In the genomic region with DNA sequence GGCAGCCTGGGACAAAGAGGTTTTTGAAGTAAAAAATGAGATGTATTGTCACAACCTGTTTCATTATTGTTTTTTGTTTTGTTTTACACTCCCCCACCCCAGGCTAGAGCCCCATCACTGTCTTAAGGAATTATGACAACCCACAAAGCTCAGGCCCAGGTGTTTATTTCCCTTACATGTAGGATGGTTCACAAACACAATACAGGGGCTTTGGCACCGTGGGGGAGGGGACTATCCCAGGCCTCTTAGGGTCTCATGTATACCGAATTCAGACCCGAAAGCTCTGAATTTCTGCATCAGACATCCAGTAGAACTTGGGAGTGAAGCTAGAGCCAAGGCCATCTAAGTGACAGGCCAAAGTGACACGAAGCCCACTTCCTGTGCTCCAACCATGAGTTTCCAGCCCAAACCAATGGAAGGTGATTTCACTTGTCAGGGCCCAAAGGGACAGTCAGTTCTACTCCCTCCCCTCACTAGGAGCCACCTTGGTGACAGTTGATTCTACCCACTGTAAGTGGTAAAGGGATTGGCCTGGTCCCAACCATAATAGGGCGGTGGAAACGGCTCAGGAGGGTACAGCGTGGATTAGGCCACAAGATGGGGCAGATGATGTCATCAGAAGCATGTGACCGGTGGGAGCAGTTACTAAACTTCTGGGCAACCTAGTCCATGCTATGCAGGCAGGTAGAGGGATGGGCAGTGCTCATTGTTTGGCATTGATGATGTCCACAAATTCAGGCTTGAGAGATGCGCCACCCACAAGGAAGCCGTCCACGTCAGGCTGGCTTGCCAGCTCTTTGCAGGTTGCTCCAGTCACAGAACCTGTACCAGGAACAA, we compare ENCODE assay signal across 8 mouse cellular contexts. TPM values are rescaled to one million over a fixed set of nuclear protein-coding genes. Genes with fewer than 3 reads are reported as not detected.
DNase-seq lines count a peak whose midpoint lies in the region; ATAC-seq and TF ChIP-seq lines count a peak whose summit lies in the region.
"Not testable (repeated sequence)": the region's sequence is repeated elsewhere in the genome, so short reads cannot be mapped to it uniquely, and the experiment has no call there.
"Had no signal": no experiment of that assay in that cellular context is flagged by ENCODE, and none has a peak within 500 bp of the region (broad histone marks: within the 10 kb centered on the region; RNA-seq: fewer than 3 reads in every experiment).

No protein-coding gene starts in this region.

- H3K27me3 ChIP-seq in embryonic facial prominence, embryonic 14.5 days (replicated peaks; ENCODE audit: control insufficient read depth, insufficient read depth, low read length); heart, embryonic 11.5 days (ENCODE audit: control insufficient read depth, insufficient read depth, low read length); intestine, postnatal 0 days (replicated peaks; ENCODE audit: control insufficient read depth, insufficient read depth, low read length); limb, embryonic 14.5 days (ENCODE audit: control insufficient read depth, insufficient read depth, low read length); lung, embryonic 14.5 days (ENCODE audit: insufficient read depth, low read length): not testable (repeated sequence)

- not testable (repeated sequence) for H3K9me3 ChIP-seq in embryonic facial prominence, embryonic 14.5 days (ENCODE audit: control insufficient read depth, low read length); heart, embryonic 11.5 days (replicated peaks; ENCODE audit: control insufficient read depth, low read length); intestine, postnatal 0 days (ENCODE audit: control insufficient read depth); limb, embryonic 14.5 days (ENCODE audit: control insufficient read depth, low read length); lung, embryonic 14.5 days (ENCODE audit: low read depth, low read length)

- not testable (repeated sequence) for TF ChIP-seq CTCF in intestine, postnatal 0 days (IDR thresholded peaks at IDR 0.05; ENCODE audit: low read depth); lung, embryonic 14.5 days (IDR thresholded peaks at IDR 0.05; ENCODE audit: low read depth)

- 77% methylated on average over 11 of the region's 11 CpGs for WGBS in embryonic facial prominence, embryonic 14.5 days
- 85% methylated on average over 11 of the region's 11 CpGs for whole genome bisulfite sequencing in heart, embryonic 11.5 days (ENCODE audit: insufficient replicate concordance)
- WGBS in intestine, postnatal 0 days, result 77% methylated on average over 11 of the region's 11 CpGs
- 84% methylated on average over 8 of the region's 11 CpGs for WGBS in limb, embryonic 14.5 days
- 77% methylated on average over 11 of the region's 11 CpGs for WGBS in lung, embryonic 14.5 days

- peak; percentile 21 to 57 for DNase-seq in adrenal gland, adult (ENCODE audit: inconsistent age in 2 of 2, low spot score in 1 of 2)
- not testable (repeated sequence) for DNase-seq in embryonic facial prominence, embryonic 14.5 days (ENCODE audit: low spot score); limb, embryonic 14.5 days (ENCODE audit: low spot score); lung, embryonic 14.5 days
- peak; percentile 12 to 66 for DNase-seq in spleen, postnatal 4 days (ENCODE audit: low spot score in 2 of 2)

- H3K9ac ChIP-seq in embryonic facial prominence, embryonic 14.5 days (ENCODE audit: low read depth, low read length); intestine, postnatal 0 days (ENCODE audit: low read depth, low read length); limb, embryonic 14.5 days (ENCODE audit: low read depth, low read length, severe bottlenecking); lung, embryonic 14.5 days: not testable (repeated sequence)
- peak overlapping the region; percentile 84; the same call in 1 of the 2 replicates for H3K9ac ChIP-seq in heart, embryonic 11.5 days (ENCODE audit: low read depth, low read length)

- H3K4me1 ChIP-seq in embryonic facial prominence, embryonic 14.5 days (ENCODE audit: control insufficient read depth, insufficient read depth, low read length), result peaks cover 25% of the 10 kb centered on the region
- peaks cover 42% of the 10 kb centered on the region for H3K4me1 ChIP-seq in heart, embryonic 11.5 days (ENCODE audit: control insufficient read depth, insufficient read depth, low read length)
- peaks cover 17% of the 10 kb centered on the region for H3K4me1 ChIP-seq in intestine, postnatal 0 days (replicated peaks; ENCODE audit: control insufficient read depth, insufficient read depth, low read length)
- H3K4me1 ChIP-seq in limb, embryonic 14.5 days (ENCODE audit: control insufficient read depth, insufficient read depth, low read length), result peaks cover 35% of the 10 kb centered on the region
- peaks cover 21% of the 10 kb centered on the region for H3K4me1 ChIP-seq in lung, embryonic 14.5 days (ENCODE audit: insufficient read depth)

- H3K36me3 ChIP-seq in embryonic facial prominence, embryonic 14.5 days (ENCODE audit: control insufficient read depth, insufficient read depth, low read length), result peaks cover 24% of the 10 kb centered on the region
- peaks cover 18% of the 10 kb centered on the region for H3K36me3 ChIP-seq in heart, embryonic 11.5 days (ENCODE audit: control insufficient read depth, insufficient read depth, low read length)
- peaks cover 32% of the 10 kb centered on the region; the same call in 1 of the 2 replicates for H3K36me3 ChIP-seq in intestine, postnatal 0 days (ENCODE audit: control insufficient read depth, insufficient read depth)
- H3K36me3 ChIP-seq in limb, embryonic 14.5 days (ENCODE audit: control insufficient read depth, insufficient read depth, low read length), result peaks cover 36% of the 10 kb centered on the region
- H3K36me3 ChIP-seq in lung, embryonic 14.5 days (ENCODE audit: insufficient read depth), result peaks cover 35% of the 10 kb centered on the region

- TF ChIP-seq POLR2A in limb, embryonic 14.5 days (IDR thresholded peaks at IDR 0.05; ENCODE audit: borderline replicate concordance, extremely low read depth, insufficient read depth, insufficient read length), result not testable (repeated sequence)

- ATAC-seq in embryonic facial prominence, embryonic 14.5 days (ENCODE audit: low read depth); heart, embryonic 11.5 days (replicated peaks; ENCODE audit: insufficient number of reproducible peaks, low FRiP score, low TSS enrichment); intestine, postnatal 0 days; limb, embryonic 14.5 days (ENCODE audit: low FRiP score, low read depth); lung, embryonic 14.5 days (ENCODE audit: insufficient read depth): not testable (repeated sequence)

- H3K4me2 ChIP-seq in embryonic facial prominence, embryonic 14.5 days (ENCODE audit: low read depth, low read length), result peak overlapping the region; percentile 86
- H3K4me2 ChIP-seq in heart, embryonic 11.5 days, result peak overlapping the region; percentile 92
- peak overlapping the region; percentile 95 for H3K4me2 ChIP-seq in intestine, postnatal 0 days (replicated peaks; ENCODE audit: low read depth)
- not testable (repeated sequence) for H3K4me2 ChIP-seq in limb, embryonic 14.5 days (replicated peaks; ENCODE audit: low read depth, low read length, severe bottlenecking); lung, embryonic 14.5 days

- H3K27ac ChIP-seq in embryonic facial prominence, embryonic 14.5 days (replicated peaks; ENCODE audit: low read depth, low read length); heart, embryonic 11.5 days (ENCODE audit: low read depth, low read length); intestine, postnatal 0 days (ENCODE audit: low read depth, low read length); lung, embryonic 14.5 days (ENCODE audit: low read depth): not testable (repeated sequence)
- 0 out of 2 replicates have a peak overlapping the region, but pooled peaks have one; percentile 29 for H3K27ac ChIP-seq in limb, embryonic 14.5 days (replicated peaks; ENCODE audit: low read depth, low read length)

- not testable (repeated sequence) for H3K4me3 ChIP-seq in embryonic facial prominence, embryonic 14.5 days (ENCODE audit: low read depth, low read length); heart, embryonic 11.5 days (ENCODE audit: low read depth, low read length); limb, embryonic 14.5 days (replicated peaks; ENCODE audit: low read length)
- 0 out of 2 replicates have a peak overlapping the region, but pooled peaks have one; percentile 64 for H3K4me3 ChIP-seq in intestine, postnatal 0 days (ENCODE audit: low read depth, low read length)
- H3K4me3 ChIP-seq in lung, embryonic 14.5 days (ENCODE audit: low read depth, low read length), result 0 out of 2 replicates have a peak overlapping the region, but pooled peaks have one; percentile 1

RNA-seq across cellular contexts. Expression of a gene that starts 2.3 kb away (rescaled TPM):
- 9.1 and 10.0 TPM in 2 replicates for polyA plus RNA-seq in embryonic facial prominence, embryonic 14.5 days (2014; fragmentation: Nextera tagmentation; extraction: Ambion mirVana)
- polyA plus RNA-seq in heart, embryonic 11.5 days (2014; fragmentation: Nextera tagmentation; extraction: Ambion mirVana), result 4.5 and 6.6 TPM in 2 replicates
- 57.7 and 69.5 TPM in 2 replicates for polyA plus RNA-seq in intestine, postnatal 0 days (2015; fragmentation: Nextera tagmentation; extraction: Ambion mirVana)
- 9.8 and 11.1 TPM in 2 replicates for polyA plus RNA-seq in limb, embryonic 14.5 days (2012; rRNA removed)
- polyA plus RNA-seq in limb, embryonic 14.5 days (2014; fragmentation: Nextera tagmentation; extraction: Ambion mirVana), result 8.9 and 10.8 TPM in 2 replicates
- polyA plus RNA-seq in lung, embryonic 14.5 days (2014; fragmentation: Nextera tagmentation; extraction: Ambion mirVana), result 6.8 and 6.9 TPM in 2 replicates

RNA-seq across cellular contexts. Expression of a gene that starts 3.3 kb away (rescaled TPM):
- 861 and 874 TPM in 2 replicates for polyA plus RNA-seq in embryonic facial prominence, embryonic 14.5 days (2014; fragmentation: Nextera tagmentation; extraction: Ambion mirVana)
- 1,419 and 1,543 TPM in 2 replicates for polyA plus RNA-seq in heart, embryonic 11.5 days (2014; fragmentation: Nextera tagmentation; extraction: Ambion mirVana)
- 489 and 537 TPM in 2 replicates for polyA plus RNA-seq in intestine, postnatal 0 days (2015; fragmentation: Nextera tagmentation; extraction: Ambion mirVana)
- polyA plus RNA-seq in limb, embryonic 14.5 days (2012; rRNA removed), result 636 and 744 TPM in 2 replicates
- 808 and 825 TPM in 2 replicates for polyA plus RNA-seq in limb, embryonic 14.5 days (2014; fragmentation: Nextera tagmentation; extraction: Ambion mirVana)
- polyA plus RNA-seq in lung, embryonic 14.5 days (2014; fragmentation: Nextera tagmentation; extraction: Ambion mirVana), result 701 and 718 TPM in 2 replicates

RNA-seq across cellular contexts. Expression of a gene that starts 18.5 kb away (rescaled TPM):
- 110 and 131 TPM in 2 replicates for polyA plus RNA-seq in embryonic facial prominence, embryonic 14.5 days (2014; fragmentation: Nextera tagmentation; extraction: Ambion mirVana)
- 87.3 and 98.3 TPM in 2 replicates for polyA plus RNA-seq in heart, embryonic 11.5 days (2014; fragmentation: Nextera tagmentation; extraction: Ambion mirVana)
- 44.8 and 45.0 TPM in 2 replicates for polyA plus RNA-seq in intestine, postnatal 0 days (2015; fragmentation: Nextera tagmentation; extraction: Ambion mirVana)
- 105 and 119 TPM in 2 replicates for polyA plus RNA-seq in limb, embryonic 14.5 days (2012; rRNA removed)
- polyA plus RNA-seq in limb, embryonic 14.5 days (2014; fragmentation: Nextera tagmentation; extraction: Ambion mirVana), result 115 and 120 TPM in 2 replicates
- polyA plus RNA-seq in lung, embryonic 14.5 days (2014; fragmentation: Nextera tagmentation; extraction: Ambion mirVana), result 143 TPM in 2 replicates

RNA-seq across cellular contexts. Expression of a gene that starts 18.6 kb away (rescaled TPM):
- 107 and 131 TPM in 2 replicates for polyA plus RNA-seq in embryonic facial prominence, embryonic 14.5 days (2014; fragmentation: Nextera tagmentation; extraction: Ambion mirVana)
- polyA plus RNA-seq in heart, embryonic 11.5 days (2014; fragmentation: Nextera tagmentation; extraction: Ambion mirVana), result 137 and 153 TPM in 2 replicates
- 45.4 and 57.4 TPM in 2 replicates for polyA plus RNA-seq in intestine, postnatal 0 days (2015; fragmentation: Nextera tagmentation; extraction: Ambion mirVana)
- 141 and 164 TPM in 2 replicates for polyA plus RNA-seq in limb, embryonic 14.5 days (2012; rRNA removed)
- polyA plus RNA-seq in limb, embryonic 14.5 days (2014; fragmentation: Nextera tagmentation; extraction: Ambion mirVana), result 128 and 146 TPM in 2 replicates
- 204 and 206 TPM in 2 replicates for polyA plus RNA-seq in lung, embryonic 14.5 days (2014; fragmentation: Nextera tagmentation; extraction: Ambion mirVana)

RNA-seq across cellular contexts. Expression of a gene that starts 29.3 kb away (rescaled TPM):
- 2.9 and 3.5 TPM in 2 replicates for polyA plus RNA-seq in embryonic facial prominence, embryonic 14.5 days (2014; fragmentation: Nextera tagmentation; extraction: Ambion mirVana)
- 5.4 and 6.6 TPM in 2 replicates for polyA plus RNA-seq in heart, embryonic 11.5 days (2014; fragmentation: Nextera tagmentation; extraction: Ambion mirVana)
- polyA plus RNA-seq in intestine, postnatal 0 days (2015; fragmentation: Nextera tagmentation; extraction: Ambion mirVana), result 0.42 and 0.47 TPM in 2 replicates
- 1.9 and 2.3 TPM in 2 replicates for polyA plus RNA-seq in limb, embryonic 14.5 days (2012; rRNA removed)
- 1.6 and 1.8 TPM in 2 replicates for polyA plus RNA-seq in limb, embryonic 14.5 days (2014; fragmentation: Nextera tagmentation; extraction: Ambion mirVana)
- 0.24 and 0.68 TPM in 2 replicates for polyA plus RNA-seq in lung, embryonic 14.5 days (2014; fragmentation: Nextera tagmentation; extraction: Ambion mirVana)
- polyA plus RNA-seq: liver, adult 2 months had no signal
